Comparison of ENCODE assay signal across 8 mouse cellular contexts in the genomic region with DNA sequence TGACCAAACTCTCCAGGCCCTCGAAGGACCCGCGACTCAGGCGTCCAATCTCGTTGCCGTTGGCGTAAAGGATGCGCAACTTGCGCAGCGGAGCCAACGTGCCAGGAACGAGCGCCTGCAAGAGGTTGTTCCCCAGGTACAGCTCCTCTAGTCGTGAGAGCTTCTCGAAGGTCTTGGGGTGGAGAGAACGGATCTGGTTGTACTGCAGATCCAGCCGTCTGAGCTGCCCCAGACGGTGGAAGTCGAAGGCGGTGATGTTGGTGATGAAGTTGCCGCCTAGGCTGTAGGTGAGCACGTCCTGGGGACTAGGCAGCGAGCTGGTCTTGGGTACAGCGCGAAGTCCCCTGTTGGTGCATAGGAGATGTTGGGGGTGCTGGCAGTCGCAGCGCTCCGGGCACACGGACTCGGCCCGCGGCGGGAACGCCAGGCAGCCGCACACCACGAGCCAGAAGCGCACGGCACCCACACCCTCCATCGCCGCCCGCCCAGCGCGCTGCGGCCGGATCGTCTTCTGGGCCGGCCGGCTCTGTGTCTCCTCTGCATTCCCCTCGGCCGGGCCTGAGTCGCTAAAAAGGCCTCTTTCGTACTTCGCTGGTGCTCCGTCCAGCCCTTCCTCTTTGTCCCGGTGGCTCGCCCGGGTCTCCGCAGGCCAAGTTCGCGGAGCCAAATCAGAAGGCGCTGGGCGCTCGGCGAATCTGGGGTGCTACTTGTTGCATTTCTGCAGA. TPM values are rescaled to one million over a fixed set of nuclear protein-coding genes. Genes with fewer than 3 reads are reported as not detected.
DNase-seq lines count a peak whose midpoint lies in the region; ATAC-seq and TF ChIP-seq lines count a peak whose summit lies in the region.

No protein-coding gene starts in this region.

- H3K27ac ChIP-seq in testis, adult 2 months (ENCODE audit: control insufficient read depth, insufficient read depth, low read depth, low read length) = peak overlapping the region; percentile 19; the same call in 1 of the 2 replicates
- H3K27ac ChIP-seq in liver, embryonic 12.5 days = 0 out of 2 replicates have a peak overlapping the region, but pooled peaks have one; percentile 36

- H3K27me3 ChIP-seq in testis, adult 2 months (ENCODE audit: control insufficient read depth, insufficient read depth, low read length) = no peaks in the 10 kb centered on the region
- peaks cover 88% of the 10 kb centered on the region for H3K27me3 ChIP-seq in liver, embryonic 12.5 days (replicated peaks)
- H3K27me3 ChIP-seq in myocyte (ENCODE audit: control insufficient read depth, insufficient read depth, insufficient read length) = peaks cover 57% of the 10 kb centered on the region

- H3K4me1 ChIP-seq in testis, adult 2 months (ENCODE audit: control insufficient read depth, insufficient read depth, low read length) = peaks cover 20% of the 10 kb centered on the region
- peaks cover 22% of the 10 kb centered on the region for H3K4me1 ChIP-seq in liver, embryonic 12.5 days

- no peak for TF ChIP-seq POLR2A in testis, adult 2 months (IDR thresholded peaks at IDR 0.05; ENCODE audit: control insufficient read depth, low read depth, low read length)
- TF ChIP-seq POLR2A in myocyte (IDR thresholded peaks at IDR 0.05; ENCODE audit: insufficient read length, low read depth) = no peak

- no peak for TF ChIP-seq CTCF in testis, adult 2 months (IDR thresholded peaks at IDR 0.05; ENCODE audit: control insufficient read depth, insufficient read depth, insufficient replicate concordance, low read depth, low read length)

- DNase-seq in adrenal gland, postnatal 14 days = peak; percentile 63
- DNase-seq in adrenal gland, adult 2 months = no peak
- no peak for DNase-seq in testis, postnatal 14 days (ENCODE audit: low spot score)
- DNase-seq in heart, postnatal 4 days = peak; percentile 43

- H3K9me3 ChIP-seq in liver, embryonic 12.5 days (replicated peaks) = no peaks in the 10 kb centered on the region

- 2% methylated on average over 62 of the region's 64 CpGs for WGBS in liver, embryonic 12.5 days (ENCODE audit: insufficient replicate concordance)

- ATAC-seq in liver, embryonic 12.5 days = no peak
- no peak for ATAC-seq in megakaryocyte-erythroid progenitor cell, adult 5-6 weeks (replicated peaks; ENCODE audit: low FRiP score, low TSS enrichment, poor library complexity, severe bottlenecking)

- no peaks in the 10 kb centered on the region for H3K36me3 ChIP-seq in testis, adult 2 months (ENCODE audit: control insufficient read depth, insufficient read depth, low read length)
- H3K36me3 ChIP-seq in liver, embryonic 12.5 days = no peaks in the 10 kb centered on the region
- no peaks in the 10 kb centered on the region for H3K36me3 ChIP-seq in myocyte (ENCODE audit: control insufficient read depth, insufficient read depth)

- H3ac ChIP-seq in myocyte (ENCODE audit: control insufficient read depth, insufficient read length) = no peak overlapping the region

- peak overlapping the region; percentile 66 for H3K4me2 ChIP-seq in liver, embryonic 12.5 days
- peak overlapping the region; percentile 70 for H3K4me2 ChIP-seq in myocyte (ENCODE audit: low read depth)

- peak overlapping the region; percentile 61 for H3K4me3 ChIP-seq in testis, adult 2 months (ENCODE audit: control insufficient read depth, low read depth, low read length)
- H3K4me3 ChIP-seq in liver, embryonic 12.5 days = peak overlapping the region; percentile 44
- peak overlapping the region; percentile 17 for H3K4me3 ChIP-seq in myocyte

- H3K9ac ChIP-seq in liver, embryonic 12.5 days = no peak overlapping the region

- H3K79me2 ChIP-seq in myocyte (ENCODE audit: control insufficient read depth, insufficient read depth) = no peaks in the 10 kb centered on the region

TF ChIP-seq in myocyte, 11 proteins besides CTCF, POLR2A, EP300 and RAD21:
- TF ChIP-seq TCF3 (IDR thresholded peaks at IDR 0.05; ENCODE audit: insufficient read length, low read depth) (no peak), SRF (IDR thresholded peaks at IDR 0.05; ENCODE audit: control insufficient read depth, insufficient read length, low read depth) (no peak), CEBPB (IDR thresholded peaks at IDR 0.05; ENCODE audit: insufficient read depth, poor library complexity, severe bottlenecking) (no peak), POLR2AphosphoS2 (IDR thresholded peaks at IDR 0.05; ENCODE audit: insufficient read length, low read depth) (no peak), TCF12 (IDR thresholded peaks at IDR 0.05; ENCODE audit: insufficient read depth, poor library complexity, severe bottlenecking) (no peak), MYOD1 (IDR thresholded peaks at IDR 0.05; ENCODE audit: control insufficient read depth in 1 of 3, insufficient read length in 2 of 3, low read depth in 2 of 3) (no peak), MAX (IDR thresholded peaks at IDR 0.05; ENCODE audit: low read depth) (no peak), USF1 (IDR thresholded peaks at IDR 0.05; ENCODE audit: low read depth) (no peak), MYOG (IDR thresholded peaks at IDR 0.05; ENCODE audit: control insufficient read depth in 1 of 3, insufficient read depth in 1 of 3, insufficient read length in 2 of 3, low read depth in 2 of 3) (no peak), REST (IDR thresholded peaks at IDR 0.05; ENCODE audit: insufficient read depth, insufficient read length) (no peak), E2F4 (IDR thresholded peaks at IDR 0.05; ENCODE audit: insufficient read depth) (no peak)

RNA-seq across cellular contexts. Expression of a gene that starts 0.7 kb away (rescaled TPM):
- total RNA-seq in adrenal gland, postnatal 14 days (2021) = 11.1 and 13.3 TPM in 2 replicates
- 1 to 10 TPM; 5.9 to 8.8 TPM for total RNA-seq in adrenal gland, adult 2 months (2021)
- 13.9 and 17.4 TPM in 2 replicates for polyA plus RNA-seq in adrenal gland, adult 2 months (2012; rRNA removed)
- polyA plus RNA-seq in testis, adult 2 months (2012; rRNA removed) = 0.43 and 0.59 TPM in 2 replicates
- total RNA-seq in heart, postnatal 4 days (2021) = 10 to 100 TPM; 10.1 to 11.5 TPM
- polyA plus RNA-seq in liver, embryonic 12.5 days (2016; fragmentation: Nextera tagmentation; extraction: Ambion mirVana) = 1.5 TPM in 2 replicates
- 0.43 TPM for polyA plus RNA-seq in myocyte (2012; fragmentation: generic; extraction: Trizol)
- not detected in 2 replicates for total RNA-seq in megakaryocyte-erythroid progenitor cell, adult 5-6 weeks (2014; fragmentation: Nextera tagmentation)
- total RNA-seq in megakaryocyte-erythroid progenitor cell, adult 5-6 weeks (2017) = not detected in 2 replicates

Comparison
In these comparisons a context has a peak if more than half of its experiments do, and no peak if none do; other contexts are left out.
1. DNase-seq: peak in adrenal gland, postnatal 14 days (single experiment) and heart, postnatal 4 days (single experiment); none in adrenal gland, adult 2 months (single experiment) and testis, postnatal 14 days (single experiment).
2. RNA of a gene that starts 0.7 kb away (total RNA-seq): 10.1 to 11.5 TPM in heart, postnatal 4 days, 11.1 to 13.3 TPM in adrenal gland, postnatal 14 days and 5.9 to 8.8 TPM in adrenal gland, adult 2 months; not detected in megakaryocyte-erythroid progenitor cell, adult 5-6 weeks; every median in the first group is over 4 times any median in the second.
3. Peak in every context shown above with its lines, with median percentiles within 50 percentile points of each other: H3K4me3 ChIP-seq.